Mouse (Mus musculus) stomach, postnatal 0 days (tissue): ENCODE measurements at regions not wholly inside any gene's neighbourhood (a gene's known extent, or its start where the extent isn't known, plus 50 kb on each side); places are given as distances from the start of the nearest gene placed in this dataset.

Source experiments
- ATAC-seq: fragments of 200-750 bp; cut with Nextera tagmentation; 2 replicates; pipeline ENCODE4 v1.8.0; 2017; ENCODE audit not compliant: low FRiP score, low TSS enrichment
- DNase-seq: peaks from one replicate; pipeline ENCODE4 v3.0.0-alpha.2; 2016; ENCODE audit warnings: low spot score
- H3K27ac ChIP-seq: fragments of 300-500 bp; sonication (generic); replicated peaks from 2 replicates; pipeline ENCODE4 v1.5.1; 2014; ENCODE audit warnings: mild to moderate bottlenecking, control low read depth
- H3K27me3 ChIP-seq: fragments of 300-500 bp; sonication (generic); 2 replicates; pipeline ENCODE4 v1.6.1; 2014; ENCODE audit warnings: low read length; ENCODE audit not compliant: control insufficient read depth, insufficient read depth
- H3K36me3 ChIP-seq: fragments of 300-500 bp; sonication (generic); 2 replicates; pipeline ENCODE4 v1.6.1; 2014; ENCODE audit warnings: low read length, mixed read lengths; ENCODE audit not compliant: control insufficient read depth, insufficient read depth
- H3K4me1 ChIP-seq: fragments of 300-500 bp; sonication (generic); replicated peaks from 2 replicates; pipeline ENCODE4 v1.6.1; 2014; ENCODE audit warnings: antibody characterized with exemption; ENCODE audit not compliant: control insufficient read depth, insufficient read depth
- H3K4me2 ChIP-seq: fragments of 300-500 bp; sonication (generic); replicated peaks from 2 replicates; pipeline ENCODE4 v1.6.1; 2014; ENCODE audit warnings: low read depth, mild to moderate bottlenecking, control low read depth, moderate library complexity
- H3K4me3 ChIP-seq: fragments of 300-500 bp; sonication (generic); 2 replicates; pipeline ENCODE4 v1.5.1; 2014; ENCODE audit warnings: low read depth, low read length, control low read depth
- H3K9ac ChIP-seq: fragments of 300-500 bp; sonication (generic); 2 replicates; pipeline ENCODE4 v1.6.1; 2014; ENCODE audit warnings: mild to moderate bottlenecking, low read length, control low read depth, mixed read lengths
- H3K9me3 ChIP-seq: fragments of 300-500 bp; sonication (generic); 2 replicates; pipeline ENCODE4 v1.6.1; 2016; ENCODE audit warnings: low read length; ENCODE audit not compliant: control insufficient read depth
- CTCF ChIP-seq: IDR thresholded peaks from 2 replicates; pipeline ENCODE4 v1.5.1; 2016; ENCODE audit warnings: antibody characterized with exemption, low read depth, mild to moderate bottlenecking, moderate library complexity
- EP300 ChIP-seq: optimal IDR thresholded peaks from 2 replicates; pipeline ENCODE3; 2016; ENCODE audit warnings: antibody characterized with exemption
- WGBS: fragments of 180-500 bp; shearing (Covaris S2); extraction: QIAGEN DNeasy Blood & Tissue Kit; methylation state at CpG from one replicate; pipeline ENCODE4 v1.1.7; 2014; 5-methylcytosine and 5-hydroxymethylcytosine counted together

GRCm38 (mm10) chr1:63875297-63875962 is 106.4 kb upstream of the 4933402D24Rik start:
- DNase-seq (no peak), ATAC-seq (no peak)
- no peak overlapping the region for H3K9ac ChIP-seq
- TF ChIP-seq EP300 = no peak
- H3K4me1 ChIP-seq = no peaks in the 10 kb centered on the region
- no peak overlapping the region for H3K4me3 ChIP-seq
- H3K36me3 ChIP-seq = no peaks in the 10 kb centered on the region
- no peaks in the 10 kb centered on the region for H3K27me3 ChIP-seq
- WGBS = 70% methylated on average over 2 of the region's 3 CpGs
- H3K27ac ChIP-seq = no peak overlapping the region
- no peaks in the 10 kb centered on the region for H3K9me3 ChIP-seq
- H3K4me2 ChIP-seq = no peak overlapping the region

GRCm38 (mm10) chr1:63871831-63872230 is 102.8 kb upstream of the 4933402D24Rik start:
- no peak overlapping the region for H3K4me2 ChIP-seq
- H3K9me3 ChIP-seq = no peaks in the 10 kb centered on the region
- TF ChIP-seq EP300 = no peak
- no peak for TF ChIP-seq CTCF
- H3K27ac ChIP-seq = no peak overlapping the region
- H3K9ac ChIP-seq = no peak overlapping the region
- ATAC-seq (no peak), DNase-seq (no peak)
- H3K27me3 ChIP-seq = no peaks in the 10 kb centered on the region
- no peak overlapping the region for H3K4me3 ChIP-seq
- WGBS = 77% methylated on average over 6 of the region's 6 CpGs
- H3K4me1 ChIP-seq = no peaks in the 10 kb centered on the region
- H3K36me3 ChIP-seq = no peaks in the 10 kb centered on the region

GRCm38 (mm10) chr1:63869342-63869741 is 100.3 kb upstream of the 4933402D24Rik start:
- no peak overlapping the region for H3K4me3 ChIP-seq
- no peak for DNase-seq
- H3K36me3 ChIP-seq = no peaks in the 10 kb centered on the region
- H3K9ac ChIP-seq = no peak overlapping the region
- no peaks in the 10 kb centered on the region for H3K27me3 ChIP-seq
- H3K4me2 ChIP-seq = no peak overlapping the region
- WGBS = 86% methylated on average over 2 of the region's 2 CpGs
- H3K9me3 ChIP-seq = no peaks in the 10 kb centered on the region
- H3K27ac ChIP-seq = no peak overlapping the region
- TF ChIP-seq CTCF (no peak), EP300 (no peak)
- no peaks in the 10 kb centered on the region for H3K4me1 ChIP-seq
- no peak for ATAC-seq

GRCm38 (mm10) chr1:63857933-63858649 is 89.0 kb upstream of the 4933402D24Rik start:
- no peaks in the 10 kb centered on the region for H3K9me3 ChIP-seq
- H3K27me3 ChIP-seq = no peaks in the 10 kb centered on the region
- TF ChIP-seq CTCF (no peak), EP300 (no peak)
- H3K27ac ChIP-seq = no peak overlapping the region
- H3K4me3 ChIP-seq = no peak overlapping the region
- H3K4me2 ChIP-seq = no peak overlapping the region
- 28% methylated on average over 6 of the region's 6 CpGs for WGBS
- no peak overlapping the region for H3K9ac ChIP-seq
- DNase-seq = no peak
- H3K36me3 ChIP-seq = no peaks in the 10 kb centered on the region
- ATAC-seq = no peak
- H3K4me1 ChIP-seq = no peaks in the 10 kb centered on the region

GRCm38 (mm10) chr1:63857468-63857867 is 88.4 kb upstream of the 4933402D24Rik start:
- Histone ChIP-seq H3K4me1 (no peaks in the 10 kb centered on the region), H3K9ac (no peak overlapping the region), H3K9me3 (no peaks in the 10 kb centered on the region), H3K27ac (no peak overlapping the region), H3K4me2 (no peak overlapping the region), H3K27me3 (no peaks in the 10 kb centered on the region), H3K4me3 (no peak overlapping the region), H3K36me3 (no peaks in the 10 kb centered on the region)
- 28% methylated on average over 5 of the region's 5 CpGs for WGBS
- ATAC-seq (no peak), DNase-seq (no peak)
- TF ChIP-seq EP300 = no peak
- TF ChIP-seq CTCF = no peak

GRCm38 (mm10) chr1:63856366-63856765 is 87.3 kb upstream of the 4933402D24Rik start:
- Histone ChIP-seq H3K4me2 (no peak overlapping the region), H3K9ac (no peak overlapping the region), H3K36me3 (no peaks in the 10 kb centered on the region), H3K27ac (no peak overlapping the region), H3K4me3 (no peak overlapping the region), H3K27me3 (no peaks in the 10 kb centered on the region), H3K9me3 (no peaks in the 10 kb centered on the region), H3K4me1 (no peaks in the 10 kb centered on the region)
- WGBS = 86% methylated on average over 2 of the region's 2 CpGs
- DNase-seq = no peak
- no peak for ATAC-seq
- TF ChIP-seq EP300 (no peak), CTCF (no peak)
